Comparison of ENCODE assay signal across 8 mouse cellular contexts in genomic region chr14:25459998-25460800, GRCm38 (mm10). TPM values are rescaled to one million over a fixed set of nuclear protein-coding genes. Genes with fewer than 3 reads are reported as not detected.
DNase-seq lines count a peak whose midpoint lies in the region; ATAC-seq lines count a peak whose summit lies in the region.

No protein-coding gene starts in this region.

- under 1% methylated on average over 57 of the region's 63 CpGs for WGBS in embryonic facial prominence, embryonic 11.5 days
- under 1% methylated on average over 63 of the region's 63 CpGs for WGBS in heart, embryonic 13.5 days
- WGBS in kidney, embryonic 16.5 days = under 1% methylated on average over 61 of the region's 63 CpGs

- peak overlapping the region; percentile 78 for H3K4me2 ChIP-seq in embryonic facial prominence, embryonic 11.5 days (ENCODE audit: low read depth, low read length)
- peak overlapping the region; percentile 99 for H3K4me2 ChIP-seq in heart, embryonic 13.5 days
- peak overlapping the region; percentile 81 for H3K4me2 ChIP-seq in kidney, embryonic 16.5 days (replicated peaks; ENCODE audit: low read depth, low read length)

- H3K4me1 ChIP-seq in embryonic facial prominence, embryonic 11.5 days (ENCODE audit: control insufficient read depth, insufficient read depth, low read length) = peaks cover 21% of the 10 kb centered on the region
- peaks cover 69% of the 10 kb centered on the region for H3K4me1 ChIP-seq in heart, embryonic 13.5 days
- H3K4me1 ChIP-seq in kidney, embryonic 16.5 days (ENCODE audit: insufficient read depth, low read length) = peaks cover 64% of the 10 kb centered on the region

- peak; percentile 42 for DNase-seq in 3T3-L1 (ENCODE audit: low read depth, low spot score)
- peak; percentile 58 for DNase-seq in T-cell, adult 2 months (ENCODE audit: low spot score)
- peak; percentile 57 for DNase-seq in embryonic facial prominence, embryonic 11.5 days (ENCODE audit: low spot score)
- peak; percentile 72 for DNase-seq in lung, postnatal 36 days
- peak; percentile 87 for DNase-seq in retina, postnatal 1 day
- DNase-seq in frontal cortex, adult 2 months (ENCODE audit: extremely low spot score in 1 of 2, low spot score in 1 of 2) = no peak

- H3K27ac ChIP-seq in embryonic facial prominence, embryonic 11.5 days (replicated peaks; ENCODE audit: low read depth, low read length) = peak overlapping the region; percentile 100
- peak overlapping the region; percentile 100 for H3K27ac ChIP-seq in heart, embryonic 13.5 days (replicated peaks)
- peak overlapping the region; percentile 100 for H3K27ac ChIP-seq in kidney, embryonic 16.5 days (ENCODE audit: low read length)

- peak overlapping the region; percentile 100 for H3K4me3 ChIP-seq in embryonic facial prominence, embryonic 11.5 days (ENCODE audit: low read depth, low read length)
- peak overlapping the region; percentile 92 for H3K4me3 ChIP-seq in heart, embryonic 13.5 days
- peak overlapping the region; percentile 99 for H3K4me3 ChIP-seq in kidney, embryonic 16.5 days (ENCODE audit: low read length)

- H3K9me3 ChIP-seq in embryonic facial prominence, embryonic 11.5 days (replicated peaks; ENCODE audit: control insufficient read depth, low read length) = no peaks in the 10 kb centered on the region
- no peaks in the 10 kb centered on the region for H3K9me3 ChIP-seq in heart, embryonic 13.5 days
- H3K9me3 ChIP-seq in kidney, embryonic 16.5 days (ENCODE audit: low read length) = no peaks in the 10 kb centered on the region

- H3K36me3 ChIP-seq in embryonic facial prominence, embryonic 11.5 days (replicated peaks; ENCODE audit: control insufficient read depth, insufficient read depth, low read depth, low read length) = no peaks in the 10 kb centered on the region
- H3K36me3 ChIP-seq in heart, embryonic 13.5 days = no peaks in the 10 kb centered on the region
- H3K36me3 ChIP-seq in kidney, embryonic 16.5 days (ENCODE audit: insufficient read depth, low read length) = no peaks in the 10 kb centered on the region

- no peaks in the 10 kb centered on the region for H3K27me3 ChIP-seq in embryonic facial prominence, embryonic 11.5 days (ENCODE audit: control insufficient read depth, insufficient read depth, low read length)
- no peaks in the 10 kb centered on the region for H3K27me3 ChIP-seq in heart, embryonic 13.5 days (replicated peaks)
- H3K27me3 ChIP-seq in kidney, embryonic 16.5 days (ENCODE audit: insufficient read depth, low read length) = no peaks in the 10 kb centered on the region

- H3K9ac ChIP-seq in embryonic facial prominence, embryonic 11.5 days (replicated peaks; ENCODE audit: low read length) = peak overlapping the region; percentile 97
- peak overlapping the region; percentile 97 for H3K9ac ChIP-seq in heart, embryonic 13.5 days
- H3K9ac ChIP-seq in kidney, embryonic 16.5 days (replicated peaks; ENCODE audit: low read length) = peak overlapping the region; percentile 98

- ATAC-seq in embryonic facial prominence, embryonic 11.5 days (replicated peaks; ENCODE audit: insufficient number of reproducible peaks, low FRiP score, low TSS enrichment, low read depth) = no peak
- no peak for ATAC-seq in heart, embryonic 13.5 days (ENCODE audit: extremely low read depth, insufficient number of reproducible peaks, low FRiP score, low TSS enrichment)
- no peak for ATAC-seq in kidney, embryonic 16.5 days (ENCODE audit: low FRiP score, low TSS enrichment)

RNA-seq across cellular contexts. Expression of gene Zmiz1, which starts 1.2 kb away (rescaled TPM):
- polyA plus RNA-seq in embryonic facial prominence, embryonic 11.5 days (2014; fragmentation: Nextera tagmentation; extraction: Ambion mirVana) = 27.7 and 34.0 TPM in 2 replicates
- polyA plus RNA-seq in heart, embryonic 13.5 days (2015; fragmentation: Nextera tagmentation; extraction: Ambion mirVana) = 25.1 and 25.7 TPM in 2 replicates
- 36.0 and 46.6 TPM in 2 replicates for polyA plus RNA-seq in kidney, embryonic 16.5 days (2015; fragmentation: Nextera tagmentation; extraction: Ambion mirVana)
- polyA plus RNA-seq in frontal cortex, adult 2 months (2012; rRNA removed) = 39.1 and 45.9 TPM in 2 replicates

Comparison
In these comparisons a context has a peak if more than half of its experiments do, and no peak if none do; other contexts are left out.
1. DNase-seq: peak in 3T3-L1 (single experiment), T-cell, adult 2 months (single experiment), embryonic facial prominence, embryonic 11.5 days (single experiment), lung, postnatal 36 days (single experiment) and retina, postnatal 1 day (single experiment); none in frontal cortex, adult 2 months (0 of 2).
2. Peak in every context shown above with its lines, with median percentiles within 50 percentile points of each other: H3K27ac ChIP-seq, H3K4me2 ChIP-seq, H3K4me3 ChIP-seq and H3K9ac ChIP-seq.